Mouse (Mus musculus) erythroblast, embryonic 14.5 days (primary cell): ENCODE measurements around the gene Clps.

ENCODE experiments used
- GATA1 ChIP-seq: IDR thresholded peaks from 2 replicates; pipeline ENCODE4 v1.6.1; 2012; ENCODE audit warnings: low read length, inconsistent platforms, mixed read lengths
- TAL1 ChIP-seq: IDR thresholded peaks from 3 replicates; pipeline ENCODE4 v1.6.1; 2012; ENCODE audit warnings: low read length, inconsistent platforms, mixed read lengths

GRCm38 (mm10) chr17:28609543-28609942 lies 49.0 kb upstream of the Clps start:
- TF ChIP-seq GATA1, result no peak
- TF ChIP-seq TAL1, result no peak
